Comparison of ENCODE assay signal across 9 mouse cellular contexts in the genomic region with DNA sequence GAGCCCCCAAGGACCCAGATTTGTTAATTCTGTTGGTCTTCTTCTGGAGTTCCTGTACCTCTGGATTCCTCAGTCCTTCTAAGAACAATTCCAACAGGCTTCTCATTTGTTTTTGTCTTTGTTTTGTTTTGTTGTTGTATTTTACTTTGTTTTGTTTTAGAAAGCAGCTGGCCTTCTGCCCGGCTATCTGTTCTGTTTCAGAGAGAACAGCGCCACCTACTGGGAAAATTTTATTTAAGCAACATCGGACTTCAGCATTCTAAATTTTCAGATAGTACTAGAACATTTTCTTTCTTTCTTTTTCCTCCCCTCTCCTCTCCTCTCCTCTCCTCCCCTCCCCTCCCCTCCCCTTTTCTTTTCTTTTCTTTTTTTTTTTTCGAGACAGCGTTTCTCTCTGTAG.
A peak's percentile ranks its signal among the peaks of the same experiment; 100 is the strongest.
DNase-seq lines count a peak whose midpoint lies in the region; ATAC-seq and TF ChIP-seq lines count a peak whose summit lies in the region.
"Had no signal": no experiment of that assay in that cellular context is flagged by ENCODE, and none has a peak within 500 bp of the region (broad histone marks: within the 10 kb centered on the region; RNA-seq: fewer than 3 reads in every experiment).

No protein-coding gene starts in this region.

- no peaks in the 10 kb centered on the region for H3K36me3 ChIP-seq in forebrain, postnatal 0 days (ENCODE audit: insufficient read depth)
- no peaks in the 10 kb centered on the region for H3K36me3 ChIP-seq in forebrain, embryonic 13.5 days (ENCODE audit: poor library complexity, severe bottlenecking)
- H3K36me3 ChIP-seq: hindbrain, embryonic 15.5 days had no signal

- H3K4me1 ChIP-seq in forebrain, postnatal 0 days (ENCODE audit: insufficient read depth), result no peaks in the 10 kb centered on the region
- 0 out of 2 replicates have a peak, but pooled peaks cover 3% of the 10 kb centered on the region for H3K4me1 ChIP-seq in forebrain, embryonic 13.5 days
- H3K4me1 ChIP-seq: hindbrain, embryonic 15.5 days had no signal

- no peak overlapping the region for H3K4me2 ChIP-seq in forebrain, postnatal 0 days (ENCODE audit: low read depth)
- H3K4me2 ChIP-seq in forebrain, embryonic 13.5 days, result no peak overlapping the region
- H3K4me2 ChIP-seq: hindbrain, embryonic 15.5 days had no signal

- peak; percentile 88 for DNase-seq in forebrain, postnatal 0 days
- peak; percentile 23 to 31 for DNase-seq in right cerebral cortex, adult 2 months (ENCODE audit: low spot score in 2 of 2)
- no peak for DNase-seq in right cerebral cortex, postnatal 25 days
- DNase-seq in cerebellum, postnatal 14 days, result peak; percentile 73 to 79
- peak; percentile 58 for DNase-seq in large intestine, adult 2 months (ENCODE audit: low read depth, low spot score)
- no peak for DNase-seq in urinary bladder, postnatal 10 days (ENCODE audit: low spot score)

- H3K27me3 ChIP-seq in forebrain, postnatal 0 days (ENCODE audit: insufficient read depth, low read length), result no peaks in the 10 kb centered on the region
- no peaks in the 10 kb centered on the region for H3K27me3 ChIP-seq in forebrain, embryonic 13.5 days
- H3K27me3 ChIP-seq: hindbrain, embryonic 15.5 days had no signal

- H3K27ac ChIP-seq in forebrain, postnatal 0 days (ENCODE audit: low read depth, low read length), result no peak overlapping the region
- no peak overlapping the region for H3K27ac ChIP-seq in forebrain, embryonic 13.5 days
- H3K27ac ChIP-seq: hindbrain, embryonic 15.5 days had no signal

- peak; percentile 67 for TF ChIP-seq CTCF in forebrain, postnatal 0 days (IDR thresholded peaks at IDR 0.05; ENCODE audit: low read depth)

- ATAC-seq in forebrain, postnatal 0 days, result no peak
- no peak for ATAC-seq in forebrain, embryonic 13.5 days
- ATAC-seq in megakaryocyte progenitor cell, adult 5-6 weeks (replicated peaks; ENCODE audit: poor library complexity), result peak; percentile 54

- WGBS in forebrain, postnatal 0 days, result 3% methylated on average over 3 of the region's 5 CpGs
- WGBS in forebrain, embryonic 13.5 days, result 7% methylated on average over 3 of the region's 5 CpGs
- WGBS in large intestine, adult 2 months, result 4% methylated on average over 3 of the region's 5 CpGs

- no peaks in the 10 kb centered on the region for H3K9me3 ChIP-seq in forebrain, postnatal 0 days (ENCODE audit: low read length)
- H3K9me3 ChIP-seq in forebrain, embryonic 13.5 days (replicated peaks), result no peaks in the 10 kb centered on the region
- H3K9me3 ChIP-seq: hindbrain, embryonic 15.5 days had no signal

- no peak overlapping the region for H3K4me3 ChIP-seq in forebrain, postnatal 0 days (ENCODE audit: low read depth, low read length)
- H3K4me3 ChIP-seq in forebrain, embryonic 13.5 days, result no peak overlapping the region
- H3K4me3 ChIP-seq: hindbrain, embryonic 15.5 days had no signal

- no peak overlapping the region for H3K9ac ChIP-seq in forebrain, postnatal 0 days
- H3K9ac ChIP-seq in forebrain, embryonic 13.5 days, result no peak overlapping the region
- H3K9ac ChIP-seq: hindbrain, embryonic 15.5 days had no signal

Comparison
In these comparisons a context has a peak if more than half of its experiments do, and no peak if none do; other contexts are left out.
1. DNase-seq: peak in forebrain, postnatal 0 days (single experiment), right cerebral cortex, adult 2 months (2 of 2), cerebellum, postnatal 14 days (2 of 2) and large intestine, adult 2 months (single experiment); none in right cerebral cortex, postnatal 25 days (single experiment) and urinary bladder, postnatal 10 days (single experiment).